Mouse (Mus musculus) midbrain, embryonic 10.5 days (tissue): ENCODE data around the gene Gadd45a. TPM values are rescaled to one million over a fixed set of nuclear protein-coding genes. Genes with fewer than 3 reads are reported as not detected.

Source experiments
- DNase-seq: peaks from one replicate; pipeline ENCODE4 v3.0.0-alpha.2; 2017; ENCODE audit warnings: low spot score
- H3K27ac ChIP-seq: fragments of 300-500 bp; sonication (generic); replicated peaks from 2 replicates; pipeline ENCODE4 v1.5.1; 2016; ENCODE audit warnings: mild to moderate bottlenecking
- H3K27me3 ChIP-seq: fragments of 300-500 bp; sonication (generic); 2 replicates; pipeline ENCODE4 v1.6.1; 2016; ENCODE audit warnings: low read depth, mild to moderate bottlenecking; ENCODE audit not compliant: poor library complexity, severe bottlenecking
- H3K36me3 ChIP-seq: fragments of 300-500 bp; sonication (generic); 2 replicates; pipeline ENCODE4 v1.6.1; 2016; ENCODE audit warnings: mild to moderate bottlenecking, moderate library complexity
- H3K4me1 ChIP-seq: fragments of 300-500 bp; sonication (generic); 2 replicates; pipeline ENCODE4 v1.6.1; 2016
- H3K4me3 ChIP-seq: fragments of 300-500 bp; sonication (generic); 2 replicates; pipeline ENCODE4 v1.5.1; 2016; ENCODE audit warnings: mild to moderate bottlenecking, moderate library complexity
- H3K9me3 ChIP-seq: fragments of 300-500 bp; sonication (generic); replicated peaks from 2 replicates; pipeline ENCODE4 v1.6.1; 2016; ENCODE audit warnings: mild to moderate bottlenecking
- WGBS: fragments of 180-500 bp; shearing (Covaris S2); methylation state at CpG from one replicate; pipeline ENCODE4 v1.1.7; 2016; 5-methylcytosine and 5-hydroxymethylcytosine counted together
- polyA plus RNA-seq: library from polyadenylated mRNA; unstranded; fragments of >200 nt; fragmentation: Nextera tagmentation; extraction: Ambion mirVana; gene quantifications from 2 replicates; pipeline ENCODE4 v1.2.1, GENCODE M21; 2016

Gadd45a gene
- polyA plus RNA-seq, 1 experiment from 2014 or later, result 15.3 TPM

DNA sequence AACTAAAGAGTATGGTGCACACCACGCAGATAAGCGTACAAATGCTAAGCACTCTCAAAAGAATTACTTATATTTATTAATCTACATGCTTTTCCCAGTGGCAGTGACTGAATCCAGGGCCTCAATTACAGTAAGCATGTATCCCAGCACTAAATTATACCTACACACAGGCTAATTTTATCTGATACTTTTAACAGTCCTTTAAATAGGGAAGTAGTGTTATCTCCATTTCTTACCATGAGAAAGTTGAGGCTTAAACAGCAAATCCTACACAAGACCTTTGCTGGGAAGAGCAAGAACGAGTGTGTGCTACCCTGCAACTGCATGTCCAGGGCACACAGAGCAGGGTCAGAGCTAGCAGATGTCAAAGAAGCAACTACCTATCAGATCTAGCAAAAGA is 27.4 kb downstream of the Gadd45a start:
- no peaks in the 10 kb centered on the region for H3K27me3 ChIP-seq
- H3K4me1 ChIP-seq, result peaks cover 4% of the 10 kb centered on the region; the same call in 1 of the 2 replicates
- 92% methylated on average over 3 of the region's 3 CpGs for WGBS
- no peak overlapping the region for H3K27ac ChIP-seq
- H3K4me3 ChIP-seq, result no peak overlapping the region
- no peaks in the 10 kb centered on the region for H3K9me3 ChIP-seq
- DNase-seq, result no peak
- H3K36me3 ChIP-seq, result no peaks in the 10 kb centered on the region

- Histone ChIP-seq H3K27ac (no peak overlapping the region), H3K4me1 (peaks cover 5% of the 10 kb centered on the region; the same call in 1 of the 2 replicates), H3K4me3 (no peak overlapping the region), H3K27me3 (no peaks in the 10 kb centered on the region), H3K9me3 (no peaks in the 10 kb centered on the region), H3K36me3 (no peaks in the 10 kb centered on the region)
- no peak for DNase-seq
Measured at GRCm38 (mm10) chr6:66999800-67000199, 37.5 kb downstream of the Gadd45a start.

DNA sequence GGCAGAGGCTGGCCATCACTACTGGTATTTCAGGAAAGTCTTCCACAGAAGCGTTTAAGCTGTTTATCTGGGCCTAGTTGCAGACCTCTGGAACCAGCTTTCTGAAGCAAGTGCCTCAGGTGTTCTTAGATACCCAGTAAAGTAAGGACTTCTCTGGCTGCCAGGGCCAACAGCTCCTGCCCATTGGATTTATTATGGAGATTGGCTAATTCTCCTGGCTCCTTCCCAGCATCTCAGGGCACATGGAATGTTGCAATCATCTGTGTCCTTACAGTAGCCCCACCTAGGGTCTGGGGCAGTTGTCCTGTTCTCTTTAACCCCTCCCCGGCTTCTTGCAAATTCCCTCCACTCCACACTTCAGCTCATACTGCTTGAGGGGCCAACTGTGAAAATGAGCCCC is 38.6 kb downstream of the Gadd45a start:
- no peak for DNase-seq
- H3K36me3 ChIP-seq, result no peaks in the 10 kb centered on the region
- WGBS, result 93% methylated on average over 2 of the region's 2 CpGs
- no peaks in the 10 kb centered on the region for H3K9me3 ChIP-seq
- H3K4me1 ChIP-seq, result peaks cover 5% of the 10 kb centered on the region; the same call in 1 of the 2 replicates
- no peak overlapping the region for H3K27ac ChIP-seq
- no peak overlapping the region for H3K4me3 ChIP-seq
- no peaks in the 10 kb centered on the region for H3K27me3 ChIP-seq

- WGBS, result 89% methylated on average over 1 of the region's 1 CpGs
- H3K27me3 ChIP-seq, result no peaks in the 10 kb centered on the region
Measured at GRCm38 (mm10) chr6:66996257-66996656, 41.0 kb downstream of the Gadd45a start.

DNA sequence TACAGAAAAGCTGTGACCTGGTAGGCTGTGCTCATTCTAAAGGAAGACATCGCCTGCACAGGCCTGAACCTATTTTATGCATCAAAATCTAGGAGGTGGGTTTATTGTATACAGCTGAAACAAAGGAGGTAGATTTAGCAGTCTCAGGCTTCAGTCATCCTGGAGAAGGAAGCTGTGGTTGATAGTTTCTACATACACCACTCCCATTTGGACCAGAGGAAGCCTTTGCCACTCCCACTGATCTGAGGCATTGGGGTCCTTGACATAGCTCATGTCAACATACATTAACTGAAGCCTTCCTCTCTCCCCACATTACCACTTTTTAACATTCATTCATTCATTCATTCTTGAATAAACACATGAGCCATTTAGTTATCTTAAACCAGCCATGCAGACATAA is 41.4 kb downstream of the Gadd45a start:
- Histone ChIP-seq H3K27ac (no peak overlapping the region), H3K9me3 (no peaks in the 10 kb centered on the region), H3K4me3 (no peak overlapping the region), H3K27me3 (no peaks in the 10 kb centered on the region), H3K4me1 (peaks cover 8% of the 10 kb centered on the region; the same call in 1 of the 2 replicates), H3K36me3 (no peaks in the 10 kb centered on the region)
- no peak for DNase-seq
- 94% methylated on average over 1 of the region's 1 CpGs for WGBS

More at GRCm38 (mm10) chr6:66996257-66996656, 41.0 kb downstream of the Gadd45a start:
- H3K4me3 ChIP-seq, result no peak overlapping the region
- no peak for DNase-seq
- no peak overlapping the region for H3K27ac ChIP-seq
- no peaks in the 10 kb centered on the region for H3K36me3 ChIP-seq
- H3K4me1 ChIP-seq, result peaks cover 8% of the 10 kb centered on the region; the same call in 1 of the 2 replicates
- H3K9me3 ChIP-seq, result no peaks in the 10 kb centered on the region

- H3K27me3 ChIP-seq, result no peaks in the 10 kb centered on the region
- H3K27ac ChIP-seq, result no peak overlapping the region
- no peaks in the 10 kb centered on the region for H3K36me3 ChIP-seq
- 93% methylated on average over 8 of the region's 8 CpGs for WGBS
- no peak overlapping the region for H3K4me3 ChIP-seq
- H3K4me1 ChIP-seq, result peaks cover 8% of the 10 kb centered on the region; the same call in 1 of the 2 replicates
- DNase-seq, result no peak
- no peaks in the 10 kb centered on the region for H3K9me3 ChIP-seq
Measured at GRCm38 (mm10) chr6:66994981-66995380, 42.3 kb downstream of the Gadd45a start.

DNA sequence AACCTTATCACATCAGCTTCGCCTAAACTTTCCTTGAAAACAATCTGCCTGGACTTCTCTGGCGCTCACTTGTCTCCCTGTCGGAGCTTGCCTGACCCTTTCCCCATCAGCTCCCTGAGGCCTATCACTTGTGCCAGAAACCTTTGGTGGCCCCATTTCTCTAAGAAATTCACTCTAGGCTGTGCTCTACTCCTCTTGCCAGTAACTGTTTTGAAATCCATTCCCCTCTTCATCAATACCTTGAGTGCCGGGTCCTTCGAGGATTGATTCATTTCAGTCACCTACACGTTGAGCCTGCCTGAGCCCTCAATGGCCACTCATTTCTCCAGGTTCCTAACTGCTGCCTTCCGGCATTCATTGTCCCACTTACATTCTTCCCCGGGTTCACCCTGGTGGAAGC is 44.5 kb downstream of the Gadd45a start:
- Histone ChIP-seq H3K27ac (no peak overlapping the region), H3K36me3 (no peaks in the 10 kb centered on the region), H3K4me1 (peaks cover 8% of the 10 kb centered on the region; the same call in 1 of the 2 replicates), H3K27me3 (no peaks in the 10 kb centered on the region), H3K9me3 (no peaks in the 10 kb centered on the region), H3K4me3 (no peak overlapping the region)
- DNase-seq, result no peak
- 91% methylated on average over 8 of the region's 8 CpGs for WGBS

- Histone ChIP-seq H3K4me3 (no peak overlapping the region), H3K27me3 (no peaks in the 10 kb centered on the region), H3K4me1 (peaks cover 8% of the 10 kb centered on the region; the same call in 1 of the 2 replicates), H3K27ac (no peak overlapping the region), H3K9me3 (no peaks in the 10 kb centered on the region), H3K36me3 (no peaks in the 10 kb centered on the region)
- WGBS, result 85% methylated on average over 9 of the region's 9 CpGs
- DNase-seq, result no peak
Measured at GRCm38 (mm10) chr6:66992232-66992631, 45.0 kb downstream of the Gadd45a start.

DNA sequence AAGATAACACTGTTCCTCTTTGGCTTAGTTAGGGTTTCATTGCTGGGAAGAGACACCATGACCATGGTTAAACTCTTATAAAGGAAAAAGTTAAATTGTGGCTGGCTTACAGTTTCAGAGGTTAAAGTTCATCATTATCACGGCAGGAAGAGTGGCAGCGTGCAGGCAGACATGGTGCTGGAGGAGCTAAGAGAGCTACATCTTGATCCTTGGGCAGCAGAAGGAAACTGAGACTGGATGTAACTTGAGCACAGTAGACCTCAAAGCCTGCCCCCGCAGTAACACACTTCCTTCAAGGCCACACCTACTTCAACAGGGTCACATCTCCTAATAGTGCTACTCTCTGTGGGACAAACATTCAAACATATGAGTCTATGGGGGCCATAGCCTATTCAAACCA is 47.7 kb downstream of the Gadd45a start:
- DNase-seq, result no peak

DNA sequence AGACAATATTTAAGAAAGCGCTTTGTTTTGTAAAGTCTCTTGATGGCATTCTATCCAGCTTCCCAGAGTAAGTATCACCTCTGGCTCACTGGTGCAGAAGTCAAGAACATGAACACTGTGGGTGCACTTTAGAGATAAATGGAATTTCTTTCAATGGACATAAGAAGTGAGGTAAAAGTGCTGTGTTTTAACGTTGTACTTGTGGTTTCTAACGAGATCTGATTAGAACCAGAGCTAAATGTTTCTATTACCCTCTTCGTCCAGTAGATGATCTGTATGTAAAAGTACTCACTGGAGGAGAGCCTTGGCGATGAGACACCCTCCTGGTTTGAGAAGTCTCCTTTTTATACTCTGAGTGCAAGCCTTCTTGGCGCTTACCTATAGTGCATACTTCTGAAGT is 48.2 kb downstream of the Gadd45a start:
- Histone ChIP-seq H3K27ac (no peak overlapping the region), H3K9me3 (no peaks in the 10 kb centered on the region), H3K4me3 (no peak overlapping the region), H3K27me3 (no peaks in the 10 kb centered on the region), H3K4me1 (0 out of 2 replicates have a peak, but pooled peaks cover 3% of the 10 kb centered on the region), H3K36me3 (no peaks in the 10 kb centered on the region)
- no peak for DNase-seq
- 92% methylated on average over 6 of the region's 6 CpGs for WGBS

More for the DNA sequence above, 47.7 kb downstream of the Gadd45a start:
- Histone ChIP-seq H3K36me3 (no peaks in the 10 kb centered on the region), H3K27me3 (no peaks in the 10 kb centered on the region), H3K4me1 (0 out of 2 replicates have a peak, but pooled peaks cover 3% of the 10 kb centered on the region), H3K4me3 (no peak overlapping the region), H3K9me3 (no peaks in the 10 kb centered on the region), H3K27ac (no peak overlapping the region)
- WGBS, result 77% methylated on average over 3 of the region's 3 CpGs

DNA sequence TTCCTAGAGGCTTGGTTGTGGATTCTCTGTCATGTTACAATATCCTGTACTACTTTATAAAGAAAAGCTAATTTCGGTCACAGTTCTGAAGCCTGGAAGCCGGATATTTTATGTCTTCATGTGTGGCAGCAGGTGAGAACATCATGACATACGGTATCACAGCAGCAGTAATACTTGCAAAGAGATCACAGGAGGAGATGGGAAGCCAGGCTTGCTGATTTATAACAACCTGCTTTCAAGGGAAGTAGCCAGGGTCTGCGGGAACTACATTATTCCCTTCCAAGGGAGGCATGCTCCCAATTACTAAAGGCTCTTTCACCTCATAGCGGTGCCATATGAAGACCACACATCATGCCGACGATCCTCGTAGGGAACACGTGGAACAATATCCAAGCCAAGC is 48.9 kb downstream of the Gadd45a start:
- H3K36me3 ChIP-seq, result no peaks in the 10 kb centered on the region
- no peaks in the 10 kb centered on the region for H3K9me3 ChIP-seq
- no peak overlapping the region for H3K4me3 ChIP-seq
- H3K4me1 ChIP-seq, result 0 out of 2 replicates have a peak, but pooled peaks cover 3% of the 10 kb centered on the region
- no peak for DNase-seq
- H3K27ac ChIP-seq, result no peak overlapping the region
- 93% methylated on average over 9 of the region's 9 CpGs for WGBS
- no peaks in the 10 kb centered on the region for H3K27me3 ChIP-seq

- no peak overlapping the region for H3K27ac ChIP-seq
- 81% methylated on average over 3 of the region's 3 CpGs for WGBS
- no peaks in the 10 kb centered on the region for H3K36me3 ChIP-seq
- 0 out of 2 replicates have a peak, but pooled peaks cover 3% of the 10 kb centered on the region for H3K4me1 ChIP-seq
- no peak overlapping the region for H3K4me3 ChIP-seq
- no peaks in the 10 kb centered on the region for H3K9me3 ChIP-seq
- H3K27me3 ChIP-seq, result no peaks in the 10 kb centered on the region
- DNase-seq, result no peak
Measured at GRCm38 (mm10) chr6:66987643-66988042, 49.6 kb downstream of the Gadd45a start.

DNA sequence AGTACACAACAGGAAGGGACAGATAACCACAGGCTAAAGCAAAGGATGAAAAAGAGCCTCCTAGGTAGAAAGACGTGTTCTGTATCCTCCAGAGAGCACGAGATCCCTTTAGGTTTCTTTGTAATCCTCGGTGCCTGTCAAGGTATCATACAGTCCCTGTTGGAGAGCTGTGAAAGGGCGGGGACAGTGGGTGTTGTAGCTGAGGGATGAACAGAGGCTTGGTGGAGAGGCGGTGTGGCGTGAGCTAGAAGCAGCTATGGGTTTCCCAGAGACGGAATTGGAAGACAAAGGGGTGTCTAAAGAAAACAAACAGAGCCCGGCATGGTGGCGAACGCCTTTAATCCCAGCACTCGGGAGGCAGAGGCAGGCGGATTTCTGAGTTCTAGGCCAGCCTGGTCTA is 51.2 kb downstream of the Gadd45a start:
- Histone ChIP-seq H3K9me3 (no peaks in the 10 kb centered on the region), H3K4me3 (no peak overlapping the region), H3K27ac (no peak overlapping the region), H3K4me1 (no peaks in the 10 kb centered on the region), H3K36me3 (no peaks in the 10 kb centered on the region), H3K27me3 (no peaks in the 10 kb centered on the region)
- 82% methylated on average over 12 of the region's 12 CpGs for WGBS
- DNase-seq, result no peak

- H3K36me3 ChIP-seq, result no peaks in the 10 kb centered on the region
- no peak overlapping the region for H3K27ac ChIP-seq
- no peaks in the 10 kb centered on the region for H3K9me3 ChIP-seq
- DNase-seq, result no peak
- 81% methylated on average over 7 of the region's 7 CpGs for WGBS
- H3K4me1 ChIP-seq, result no peaks in the 10 kb centered on the region
- no peaks in the 10 kb centered on the region for H3K27me3 ChIP-seq
- no peak overlapping the region for H3K4me3 ChIP-seq
Measured at GRCm38 (mm10) chr6:66985500-66985899, 51.8 kb downstream of the Gadd45a start.
